Mouse (Mus musculus) lung, adult 2 months (tissue): ENCODE measurements around the gene BC048403.

ENCODE experiments used
- CTCF ChIP-seq: fragments of 200-500 bp; IDR thresholded peaks from 2 replicates; pipeline ENCODE4 v1.5.1; 2011; ENCODE audit warnings: mild to moderate bottlenecking, low read length, control low read depth; ENCODE audit not compliant: insufficient read depth
- POLR2A ChIP-seq: fragments of 200-500 bp; IDR thresholded peaks from 2 replicates; pipeline ENCODE4 v1.6.1; 2011; ENCODE audit warnings: low read depth, mild to moderate bottlenecking, control low read depth, low read length, borderline replicate concordance; ENCODE audit errors: extremely low read depth

GRCm38 (mm10) chr10:121792661-121793060 lies 52.9 kb downstream of the BC048403 start:
- TF ChIP-seq POLR2A (no peak), CTCF (no peak)
